Mouse (Mus musculus): ENCODE data around the gene Lgi4. TPM values are rescaled to one million over a fixed set of nuclear protein-coding genes. Genes with fewer than 3 reads are reported as not detected.

The Lgi4 gene
- polyA plus RNA-seq, 1 experiment from 2014 or later, result 0.35 TPM

DNA sequence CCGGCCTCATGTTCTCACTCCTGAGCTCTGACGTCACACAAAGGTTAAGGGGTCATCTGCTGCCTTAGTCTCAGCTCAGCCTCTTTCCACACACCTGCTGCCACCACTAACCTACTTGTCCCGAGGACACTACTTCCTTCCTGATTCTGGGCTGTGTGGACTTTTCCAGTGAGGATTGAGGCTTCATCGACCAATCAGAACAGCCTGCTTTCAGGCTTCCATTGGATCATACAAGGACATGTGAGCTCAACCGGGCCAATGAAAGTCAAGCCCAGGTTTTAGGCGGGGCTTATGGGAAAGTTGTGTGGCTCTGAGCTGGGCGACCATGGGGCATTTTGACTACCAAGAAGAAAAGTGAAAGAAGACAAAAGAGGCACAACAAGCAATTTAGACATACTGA lies 22.2 kb upstream of the Lgi4 start:
- peaks cover 12% of the 10 kb centered on the region for H3K27me3 ChIP-seq (ENCODE audit: control insufficient read depth, insufficient read depth, low read depth, low read length)
- no peaks in the 10 kb centered on the region for H3K4me1 ChIP-seq (ENCODE audit: control insufficient read depth, insufficient read depth, low read length)
- H3K27ac ChIP-seq (ENCODE audit: low read length), result no peak overlapping the region
- H3K9ac ChIP-seq (ENCODE audit: low read depth, low read length), result no peak overlapping the region
- ATAC-seq, result no peak
- no peaks in the 10 kb centered on the region for H3K36me3 ChIP-seq (ENCODE audit: control insufficient read depth, insufficient read depth, low read length)
- H3K9me3 ChIP-seq (replicated peaks; ENCODE audit: control insufficient read depth, low read length, poor library complexity, severe bottlenecking), result no peaks in the 10 kb centered on the region
- 90% methylated on average over 7 of the region's 7 CpGs for WGBS
- no peak overlapping the region for H3K4me3 ChIP-seq (ENCODE audit: low read depth, low read length)
- H3K4me2 ChIP-seq (ENCODE audit: low read length), result no peak overlapping the region

DNA sequence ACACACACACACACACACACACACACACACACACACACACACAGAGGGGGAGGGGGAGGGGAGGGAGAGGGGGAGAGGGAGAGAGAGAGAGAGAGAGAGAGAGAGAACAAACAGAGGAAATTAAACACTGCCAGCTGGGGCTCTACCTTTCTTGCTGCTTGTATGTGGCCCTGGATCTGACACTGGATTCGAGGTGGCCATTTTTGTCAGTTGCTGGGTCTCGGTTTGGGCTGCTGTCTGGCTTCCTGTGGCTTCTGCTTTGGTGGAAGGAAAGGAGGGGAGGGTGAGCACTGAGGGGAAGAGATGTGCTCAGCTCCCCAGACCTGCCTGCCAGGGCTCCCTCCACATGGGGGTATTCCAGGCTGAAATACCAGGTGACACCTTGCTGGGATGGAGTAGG lies 21.5 kb upstream of the Lgi4 start:
- H3K4me2 ChIP-seq (ENCODE audit: low read length), result no peak overlapping the region
- H3K4me3 ChIP-seq (ENCODE audit: low read depth, low read length), result no peak overlapping the region
- peaks cover 18% of the 10 kb centered on the region for H3K27me3 ChIP-seq (ENCODE audit: control insufficient read depth, insufficient read depth, low read depth, low read length)
- no peak overlapping the region for H3K9ac ChIP-seq (ENCODE audit: low read depth, low read length)
- no peak for ATAC-seq
- WGBS, result 54% methylated on average over 2 of the region's 2 CpGs
- no peaks in the 10 kb centered on the region for H3K4me1 ChIP-seq (ENCODE audit: control insufficient read depth, insufficient read depth, low read length)
- H3K9me3 ChIP-seq (replicated peaks; ENCODE audit: control insufficient read depth, low read length, poor library complexity, severe bottlenecking), result no peaks in the 10 kb centered on the region
- H3K27ac ChIP-seq (ENCODE audit: low read length), result no peak overlapping the region
- no peaks in the 10 kb centered on the region for H3K36me3 ChIP-seq (ENCODE audit: control insufficient read depth, insufficient read depth, low read length)

DNA sequence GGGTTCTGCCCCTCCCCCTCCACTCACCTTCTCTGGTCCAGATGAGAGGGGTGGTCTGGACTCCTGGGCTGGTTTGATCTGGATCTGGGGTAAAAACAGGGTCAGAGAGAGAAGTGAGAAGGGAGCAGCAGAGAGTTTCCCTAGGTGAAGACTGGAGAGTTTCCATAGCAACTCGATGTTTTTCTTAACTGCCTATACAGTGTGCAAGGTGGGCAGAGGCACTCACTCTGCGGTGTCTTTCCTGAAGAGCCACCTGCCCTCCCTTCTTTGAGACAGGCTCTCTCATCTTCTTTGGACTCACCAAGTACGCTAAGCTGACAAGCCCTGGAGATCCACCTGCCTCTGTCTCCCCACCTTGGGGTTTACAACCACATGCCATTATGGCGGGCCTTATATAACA lies 20.1 kb upstream of the Lgi4 start:
- H3K36me3 ChIP-seq (ENCODE audit: control insufficient read depth, insufficient read depth, low read length), result no peaks in the 10 kb centered on the region
- 87% methylated on average over 4 of the region's 4 CpGs for WGBS

DNA sequence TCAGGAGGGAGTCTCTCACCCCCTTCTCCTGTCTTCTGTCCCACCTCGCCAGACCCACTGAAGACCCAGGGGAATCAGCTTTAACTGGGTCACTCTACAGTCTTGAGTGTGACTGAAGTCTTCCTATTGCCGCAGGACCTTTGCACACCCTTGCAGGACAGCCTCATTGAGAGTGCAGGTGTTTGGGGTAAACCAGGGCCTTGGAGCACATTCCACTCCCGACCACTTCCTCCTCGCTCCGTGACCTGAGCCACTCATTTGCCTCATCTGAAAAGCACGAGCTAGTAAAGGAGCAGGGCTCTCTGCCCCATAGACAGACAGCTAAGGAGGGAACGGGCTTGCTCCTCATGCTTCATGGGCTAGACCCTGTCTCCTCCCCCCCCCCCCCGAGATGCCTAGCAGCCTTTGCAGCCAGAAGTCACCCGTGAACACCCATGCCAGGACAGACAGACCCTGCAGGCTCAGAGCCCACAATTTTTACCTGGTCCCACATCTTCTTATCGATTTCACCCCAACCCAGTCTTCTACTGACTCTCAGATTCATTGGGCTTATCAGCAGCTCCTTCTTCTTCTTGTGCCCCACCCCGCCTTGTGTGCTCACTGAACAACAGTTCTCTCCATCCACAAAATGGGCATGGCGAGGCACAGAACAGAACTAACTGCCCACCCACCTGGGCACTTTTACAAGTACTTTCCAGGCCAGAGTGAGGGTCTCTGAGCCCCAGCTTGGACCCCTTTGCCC lies 18.7 kb upstream of the Lgi4 start:
- ATAC-seq, result no peak
- no peaks in the 10 kb centered on the region for H3K4me1 ChIP-seq (ENCODE audit: control insufficient read depth, insufficient read depth, low read length)
- 79% methylated on average over 12 of the region's 12 CpGs for WGBS

More for the DNA sequence above, 20.1 kb upstream of the Lgi4 start:
- Histone ChIP-seq H3K4me2 (ENCODE audit: low read length) (no peak overlapping the region), H3K27me3 (ENCODE audit: control insufficient read depth, insufficient read depth, low read depth, low read length) (peaks cover 22% of the 10 kb centered on the region), H3K9me3 (replicated peaks; ENCODE audit: control insufficient read depth, low read length, poor library complexity, severe bottlenecking) (no peaks in the 10 kb centered on the region), H3K4me1 (ENCODE audit: control insufficient read depth, insufficient read depth, low read length) (no peaks in the 10 kb centered on the region), H3K9ac (ENCODE audit: low read depth, low read length) (no peak overlapping the region), H3K4me3 (ENCODE audit: low read depth, low read length) (no peak overlapping the region), H3K27ac (ENCODE audit: low read length) (no peak overlapping the region)
- no peak for ATAC-seq

DNA sequence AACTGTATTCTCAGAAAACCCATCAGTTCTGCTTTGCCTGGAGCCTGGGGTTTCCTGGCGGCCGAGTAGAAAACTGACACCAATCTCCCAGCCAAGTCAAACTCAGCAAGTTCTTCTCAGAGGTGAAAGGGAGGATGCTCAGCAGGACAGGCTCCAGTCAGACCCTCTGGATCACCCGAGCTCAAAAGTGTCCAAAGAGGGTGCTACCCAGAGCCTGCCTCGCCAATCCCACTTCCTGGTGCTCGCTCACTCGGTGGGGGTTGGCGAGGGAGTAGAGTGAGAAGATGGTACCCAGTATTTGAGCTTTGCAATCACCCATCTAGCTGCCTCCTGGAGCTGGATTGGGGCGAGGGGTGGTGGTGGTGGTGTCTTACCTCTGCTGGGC lies 18.1 kb upstream of the Lgi4 start:
- no peak overlapping the region; the same call in 1 of the 2 replicates for H3K4me2 ChIP-seq (ENCODE audit: low read length)

More for the DNA sequence above, 18.7 kb upstream of the Lgi4 start:
- H3K4me3 ChIP-seq (ENCODE audit: low read depth, low read length), result no peak overlapping the region
- H3K27me3 ChIP-seq (ENCODE audit: control insufficient read depth, insufficient read depth, low read depth, low read length), result peaks cover 34% of the 10 kb centered on the region
- no peak overlapping the region for H3K4me2 ChIP-seq (ENCODE audit: low read length)
- H3K9ac ChIP-seq (ENCODE audit: low read depth, low read length), result no peak overlapping the region
- no peaks in the 10 kb centered on the region for H3K9me3 ChIP-seq (replicated peaks; ENCODE audit: control insufficient read depth, low read length, poor library complexity, severe bottlenecking)
- H3K36me3 ChIP-seq (ENCODE audit: control insufficient read depth, insufficient read depth, low read length), result no peaks in the 10 kb centered on the region
- H3K27ac ChIP-seq (ENCODE audit: low read length), result no peak overlapping the region

DNA sequence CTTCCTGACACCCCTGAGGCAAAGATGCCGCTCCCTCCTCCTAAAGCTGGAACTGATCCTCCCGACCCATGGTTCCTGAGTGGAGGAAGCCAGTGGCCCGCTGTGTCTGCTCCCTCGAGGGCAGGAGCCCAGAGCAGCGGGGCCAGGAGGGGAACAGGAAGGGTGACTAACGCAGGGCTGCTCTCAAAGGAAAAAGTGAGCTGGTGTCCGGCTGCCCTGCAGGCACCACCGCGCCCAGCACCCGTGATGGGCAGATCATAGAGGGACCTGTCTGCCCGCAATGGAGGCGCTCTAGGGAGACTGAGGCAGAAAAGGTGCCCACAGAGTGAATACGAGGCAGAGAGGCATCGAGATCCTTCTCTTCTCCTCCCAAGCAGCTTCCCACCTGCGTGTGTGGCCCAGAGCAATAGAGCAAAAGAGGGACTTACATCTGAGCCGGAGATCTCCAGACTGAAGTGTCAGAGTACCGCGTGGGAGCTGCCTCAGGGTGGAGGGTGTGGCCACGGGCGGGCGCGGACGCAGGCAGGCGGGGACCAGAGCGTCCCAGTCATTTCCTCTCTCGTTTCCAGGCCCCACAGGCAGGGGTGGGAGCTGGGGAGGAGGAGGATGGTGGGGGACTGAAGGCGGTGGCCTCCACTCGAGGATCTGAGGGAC lies 17.4 kb upstream of the Lgi4 start:
- Histone ChIP-seq H3K9ac (ENCODE audit: low read depth, low read length) (peak overlapping the region; percentile 40; the same call in 1 of the 2 replicates), H3K27ac (ENCODE audit: low read length) (no peak overlapping the region), H3K4me1 (ENCODE audit: control insufficient read depth, insufficient read depth, low read length) (no peaks in the 10 kb centered on the region), H3K4me3 (ENCODE audit: low read depth, low read length) (peak overlapping the region; percentile 12), H3K27me3 (ENCODE audit: control insufficient read depth, insufficient read depth, low read depth, low read length) (peaks cover 34% of the 10 kb centered on the region), H3K9me3 (replicated peaks; ENCODE audit: control insufficient read depth, low read length, poor library complexity, severe bottlenecking) (no peaks in the 10 kb centered on the region), H3K36me3 (ENCODE audit: control insufficient read depth, insufficient read depth, low read length) (no peaks in the 10 kb centered on the region), H3K4me2 (ENCODE audit: low read length) (peak overlapping the region; percentile 34)
- ATAC-seq, result no peak
- WGBS, result 4% methylated on average over 28 of the region's 28 CpGs

More for the DNA sequence above, 18.1 kb upstream of the Lgi4 start:
- no peak overlapping the region for H3K4me3 ChIP-seq (ENCODE audit: low read depth, low read length)
- no peak overlapping the region for H3K27ac ChIP-seq (ENCODE audit: low read length)
- peaks cover 34% of the 10 kb centered on the region for H3K27me3 ChIP-seq (ENCODE audit: control insufficient read depth, insufficient read depth, low read depth, low read length)
- no peaks in the 10 kb centered on the region for H3K4me1 ChIP-seq (ENCODE audit: control insufficient read depth, insufficient read depth, low read length)
- no peaks in the 10 kb centered on the region for H3K36me3 ChIP-seq (ENCODE audit: control insufficient read depth, insufficient read depth, low read length)
- ATAC-seq, result no peak
- WGBS, result 43% methylated on average over 8 of the region's 8 CpGs
- H3K9me3 ChIP-seq (replicated peaks; ENCODE audit: control insufficient read depth, low read length, poor library complexity, severe bottlenecking), result no peaks in the 10 kb centered on the region
- no peak overlapping the region for H3K9ac ChIP-seq (ENCODE audit: low read depth, low read length)

DNA sequence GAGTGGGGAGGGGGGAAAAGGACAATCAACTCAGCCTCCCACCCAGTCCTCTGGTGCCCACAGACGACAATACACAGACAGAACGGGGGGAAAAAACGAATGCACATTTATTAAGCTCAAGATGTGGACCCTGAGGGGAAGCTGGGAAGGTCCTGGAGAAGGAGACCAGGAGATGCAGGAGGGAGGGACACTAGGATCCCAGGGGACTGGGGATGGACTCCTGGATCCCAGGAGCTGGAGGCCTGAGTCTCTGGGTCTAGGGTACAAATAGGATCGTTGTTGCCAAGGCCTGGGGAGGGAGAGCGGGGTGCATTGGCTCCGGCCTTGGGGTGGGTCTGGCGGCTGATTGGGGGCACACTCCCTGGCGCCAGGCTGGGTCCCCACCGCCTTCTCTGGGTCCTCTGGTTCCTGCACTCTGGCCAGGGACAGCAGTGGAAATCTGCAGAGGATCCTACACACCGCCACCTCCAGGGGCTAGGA lies 16.7 kb upstream of the Lgi4 start, which contains the start of gene Fxyd5:
Fxyd5 (minus strand) TSS at position 51 of the 480 bp plus-strand sequence.
- no peak for ATAC-seq
- WGBS, result 45% methylated on average over 10 of the region's 10 CpGs
- Histone ChIP-seq H3K27me3 (ENCODE audit: control insufficient read depth, insufficient read depth, low read depth, low read length) (peaks cover 34% of the 10 kb centered on the region), H3K4me1 (ENCODE audit: control insufficient read depth, insufficient read depth, low read length) (no peaks in the 10 kb centered on the region), H3K4me2 (ENCODE audit: low read length) (peak within 1 kb of the TSS; percentile 34), H3K36me3 (ENCODE audit: control insufficient read depth, insufficient read depth, low read length) (no peaks in the 10 kb centered on the region), H3K4me3 (ENCODE audit: low read depth, low read length) (peak within 1 kb of the TSS; percentile 12), H3K9ac (ENCODE audit: low read depth, low read length) (peak within 1 kb of the TSS; percentile 40; the same call in 1 of the 2 replicates), H3K27ac (ENCODE audit: low read length) (no peak within 1 kb of the TSS), H3K9me3 (replicated peaks; ENCODE audit: control insufficient read depth, low read length, poor library complexity, severe bottlenecking) (no peaks in the 10 kb centered on the region)

DNA sequence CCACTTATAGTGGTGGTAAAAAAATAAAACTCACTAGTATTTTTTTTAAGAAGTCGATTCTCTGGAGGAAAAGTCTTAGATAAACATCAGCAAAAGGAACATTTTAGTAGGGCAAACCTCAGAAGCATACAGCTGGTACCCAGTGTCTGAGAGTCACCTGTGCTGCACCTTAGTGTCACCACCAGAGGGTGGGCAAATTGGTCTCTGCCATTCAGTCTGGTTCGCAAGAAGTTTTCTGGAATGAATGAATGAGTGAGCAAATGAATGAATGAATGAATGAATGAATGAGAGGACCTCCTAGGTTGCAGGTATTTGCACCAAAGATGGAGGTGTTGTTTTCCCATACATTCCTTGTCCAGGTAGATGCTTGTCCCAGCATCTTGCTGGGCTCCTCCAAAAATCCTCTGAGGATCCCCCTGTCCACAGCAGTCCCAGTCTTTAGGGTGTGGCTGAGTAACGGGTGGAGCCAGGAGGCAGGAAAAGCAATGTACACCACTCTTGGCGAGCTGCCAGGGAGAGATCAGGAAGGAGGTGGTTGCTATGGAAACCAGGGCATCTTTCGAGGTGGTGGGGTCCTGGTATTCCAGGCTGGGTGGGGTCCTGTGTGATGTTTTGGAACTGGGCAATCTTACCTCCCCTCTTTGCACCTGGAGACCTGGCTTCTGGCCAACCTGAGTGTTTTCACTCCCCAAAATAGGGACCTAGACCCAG lies 9.9 kb upstream of the Lgi4 start:
- Histone ChIP-seq H3K9ac (ENCODE audit: low read depth, low read length) (peak overlapping the region; percentile 67), H3K4me2 (ENCODE audit: low read length) (peak overlapping the region; percentile 65), H3K36me3 (ENCODE audit: control insufficient read depth, insufficient read depth, low read length) (no peaks in the 10 kb centered on the region), H3K27ac (ENCODE audit: low read length) (peak overlapping the region; percentile 70), H3K27me3 (ENCODE audit: control insufficient read depth, insufficient read depth, low read depth, low read length) (peaks cover 32% of the 10 kb centered on the region), H3K4me1 (ENCODE audit: control insufficient read depth, insufficient read depth, low read length) (peaks cover 40% of the 10 kb centered on the region), H3K9me3 (replicated peaks; ENCODE audit: control insufficient read depth, low read length, poor library complexity, severe bottlenecking) (no peaks in the 10 kb centered on the region), H3K4me3 (ENCODE audit: low read depth, low read length) (peak overlapping the region; percentile 53)
- ATAC-seq, result peak; percentile 8; the same call in 1 of the 2 replicates
- 18% methylated on average over 5 of the region's 5 CpGs for WGBS

All from midbrain, embryonic 16.5 days (tissue).